Mouse (Mus musculus) adrenal gland, postnatal 4 days (tissue): ENCODE results near the gene Chaf1a. TPM values are rescaled to one million over a fixed set of nuclear protein-coding genes. Genes with fewer than 3 reads are reported as not detected.
"Not testable (repeated sequence)": the region's sequence is repeated elsewhere in the genome, so short reads cannot be mapped to it uniquely, and the experiment has no call there.

ENCODE experiments used
- DNase-seq, 2 experiments: peaks; one replicate each; pipeline ENCODE4 v3.0.0; 2021 to 2022; ENCODE audit warnings: low spot score in 2 of 2, mixed read lengths in 2 of 2
- total RNA-seq, 2 experiments: library from RNA; stranded (reverse); gene quantifications; 2 replicates each; pipeline ENCODE4 v1.2.3; 2021

The Chaf1a gene
- total RNA-seq, 2 experiments from 2014 or later: 15.6 to 16.2 TPM

DNA sequence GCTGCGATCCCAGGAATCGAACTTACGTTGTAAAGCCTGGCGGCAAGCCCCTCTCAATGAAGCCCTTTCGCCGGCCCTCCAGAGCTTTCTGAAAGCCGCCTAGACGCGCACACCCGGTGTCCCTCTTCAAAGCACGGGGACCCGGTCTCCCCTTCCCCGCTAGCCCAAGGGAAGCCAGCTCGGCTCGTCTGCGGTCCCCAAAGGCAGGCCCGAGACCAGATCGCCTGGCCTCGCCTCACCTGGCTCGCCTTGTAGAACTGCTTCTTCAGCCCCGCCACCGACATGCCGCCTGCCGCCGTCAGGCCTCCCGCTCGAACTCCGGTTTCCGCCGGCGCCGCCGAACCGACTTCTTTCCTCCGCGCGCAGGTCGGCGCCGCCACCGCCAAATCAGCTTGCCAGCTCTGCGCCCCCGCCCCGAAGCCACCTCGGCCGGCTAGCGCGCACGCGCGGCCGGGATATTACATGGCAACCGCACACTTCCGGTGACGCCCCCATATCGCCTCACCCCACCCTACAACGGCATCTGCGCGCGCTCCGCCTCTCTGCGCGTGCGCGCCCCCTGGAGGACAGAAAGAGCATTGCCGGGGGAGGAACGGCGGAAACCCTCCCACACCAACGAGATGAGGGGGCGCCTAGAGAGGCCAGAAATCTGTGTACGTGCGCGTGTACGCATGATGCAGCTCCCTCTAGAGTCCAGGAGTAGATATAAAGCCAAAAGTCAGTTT is 3.9 kb upstream of the Chaf1a start, which contains the start of gene Sh3gl1:
Gene Sh3gl1, minus strand, starts transcription at position 460 of the 725 bp plus-strand sequence.
- peak; percentile 99 for DNase-seq

DNA sequence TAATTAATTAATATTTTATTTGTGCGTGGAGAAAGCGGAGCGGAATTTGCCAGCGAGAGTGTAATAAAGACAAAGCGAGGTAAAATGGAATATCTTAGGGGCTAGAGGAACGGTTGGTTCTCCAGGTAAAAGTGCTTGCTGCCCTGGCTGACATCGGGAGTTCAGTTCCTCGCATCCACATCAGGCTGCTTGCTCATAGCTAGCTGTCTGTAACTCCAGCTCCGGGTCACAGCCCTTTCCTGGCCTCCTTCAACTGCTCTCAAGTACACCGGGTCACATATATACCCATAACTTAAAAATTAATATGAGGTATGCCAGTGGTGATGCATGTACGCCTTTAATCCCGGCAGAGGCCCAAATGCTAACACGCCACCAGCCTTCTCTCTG is 3.3 kb upstream of the Chaf1a start:
- DNase-seq: no peak

DNA sequence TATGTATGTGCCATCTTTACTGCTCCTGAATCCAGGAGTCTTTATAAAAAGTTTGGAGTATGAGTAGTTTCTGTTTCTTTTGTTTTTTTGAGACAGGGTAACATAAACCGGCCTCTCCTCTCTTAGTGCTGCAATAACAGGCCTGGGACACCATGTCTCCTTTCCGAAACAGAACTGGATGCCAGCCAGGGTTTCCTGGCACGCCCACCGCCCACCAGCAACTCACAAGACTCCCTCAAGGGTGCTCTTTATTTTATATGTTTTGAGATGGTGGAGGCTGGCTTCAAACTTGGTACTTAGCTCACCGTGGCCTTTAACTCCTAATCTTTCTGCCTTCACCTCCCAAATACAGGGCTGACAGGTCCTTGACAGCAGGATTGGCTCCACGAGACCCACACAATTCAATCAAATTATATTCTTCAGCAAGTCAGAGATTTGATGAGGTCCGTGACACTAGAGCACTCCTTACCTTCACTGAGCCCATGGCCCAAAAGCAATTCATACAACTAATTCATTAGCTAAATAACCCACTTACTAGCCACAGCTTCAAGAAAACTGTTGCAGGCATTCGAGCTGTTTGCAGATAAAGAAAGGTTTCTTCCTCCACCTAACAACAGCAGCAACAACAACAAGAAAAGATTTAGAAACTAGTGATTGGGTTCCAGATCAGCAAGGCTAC is 1.5 kb upstream of the Chaf1a start:
- DNase-seq: no peak

DNA sequence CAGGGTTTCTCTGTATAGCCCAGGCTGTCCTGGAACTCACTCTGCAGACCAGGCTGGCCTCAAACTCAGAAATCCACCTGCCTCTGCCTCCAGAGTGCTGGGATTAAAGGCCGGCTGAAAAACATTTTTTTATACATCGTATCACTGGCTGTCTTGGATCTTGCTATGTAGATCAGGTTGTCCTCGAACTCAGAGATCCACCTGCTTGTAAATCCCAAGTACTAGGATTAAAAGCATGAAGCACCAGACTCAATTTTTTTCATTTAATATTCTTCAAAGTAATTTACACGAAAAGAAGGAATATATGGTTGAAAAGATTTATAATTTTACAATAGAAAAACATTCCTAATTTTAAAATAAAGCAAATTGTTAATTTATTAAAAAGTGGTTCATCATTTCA is 894 bp upstream of the Chaf1a start:
- DNase-seq: no peak

DNA sequence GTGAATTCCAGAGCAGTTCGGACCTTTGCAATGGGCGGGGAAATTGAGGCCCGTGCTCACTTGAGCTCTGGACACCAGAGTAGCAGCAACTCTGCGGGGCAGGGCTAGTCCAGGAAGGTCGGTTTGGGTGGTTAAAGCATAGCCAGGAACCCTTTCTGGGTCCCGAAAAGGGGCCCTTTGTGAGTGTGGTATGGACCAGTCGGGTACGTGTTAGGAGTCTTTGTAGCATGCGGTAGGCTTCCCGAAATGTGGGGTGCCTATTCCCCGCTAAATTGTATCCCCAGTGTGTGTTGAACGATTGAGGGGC is 571 bp downstream of the Chaf1a start:
- no peak for DNase-seq

DNA sequence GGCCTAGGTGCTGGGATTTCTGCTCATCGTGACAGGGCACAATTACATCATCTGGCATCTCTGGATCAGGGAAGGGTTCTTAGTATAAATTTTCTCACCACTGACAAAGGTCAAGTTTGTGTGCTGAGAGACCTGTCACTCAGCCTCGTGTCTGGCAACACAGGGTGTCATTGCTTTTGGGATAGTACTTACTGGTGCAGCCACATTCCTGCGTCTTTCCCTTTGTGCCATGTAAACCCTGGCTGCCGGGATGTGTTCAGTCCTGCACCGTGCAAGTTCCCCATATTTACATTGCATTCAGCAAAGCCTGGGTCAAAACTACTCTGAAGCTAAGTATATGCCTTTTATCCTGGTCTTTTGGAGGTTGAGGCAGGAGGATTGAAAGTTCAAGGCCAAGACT is 11.1 kb downstream of the Chaf1a start:
- DNase-seq: no peak

DNA sequence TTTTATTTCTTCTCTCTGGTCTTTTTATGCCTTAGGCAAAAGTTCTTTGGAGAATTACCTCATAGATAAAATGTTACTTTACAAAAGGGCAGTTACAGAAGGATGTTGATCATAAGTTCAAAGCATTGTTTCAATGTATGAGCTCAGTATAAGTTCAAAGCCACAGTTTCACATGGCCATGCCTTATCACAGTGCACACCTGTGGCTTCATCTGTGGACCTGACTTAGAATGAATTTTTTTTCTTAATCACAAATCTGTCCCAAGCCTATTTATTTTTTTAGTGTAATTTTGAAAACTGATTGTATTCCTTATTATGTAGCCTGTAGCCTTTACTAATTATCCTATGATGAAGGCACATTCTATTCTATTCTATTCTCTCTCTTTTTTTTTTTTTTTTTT is 14.7 kb downstream of the Chaf1a start:
- DNase-seq: no peak

DNA sequence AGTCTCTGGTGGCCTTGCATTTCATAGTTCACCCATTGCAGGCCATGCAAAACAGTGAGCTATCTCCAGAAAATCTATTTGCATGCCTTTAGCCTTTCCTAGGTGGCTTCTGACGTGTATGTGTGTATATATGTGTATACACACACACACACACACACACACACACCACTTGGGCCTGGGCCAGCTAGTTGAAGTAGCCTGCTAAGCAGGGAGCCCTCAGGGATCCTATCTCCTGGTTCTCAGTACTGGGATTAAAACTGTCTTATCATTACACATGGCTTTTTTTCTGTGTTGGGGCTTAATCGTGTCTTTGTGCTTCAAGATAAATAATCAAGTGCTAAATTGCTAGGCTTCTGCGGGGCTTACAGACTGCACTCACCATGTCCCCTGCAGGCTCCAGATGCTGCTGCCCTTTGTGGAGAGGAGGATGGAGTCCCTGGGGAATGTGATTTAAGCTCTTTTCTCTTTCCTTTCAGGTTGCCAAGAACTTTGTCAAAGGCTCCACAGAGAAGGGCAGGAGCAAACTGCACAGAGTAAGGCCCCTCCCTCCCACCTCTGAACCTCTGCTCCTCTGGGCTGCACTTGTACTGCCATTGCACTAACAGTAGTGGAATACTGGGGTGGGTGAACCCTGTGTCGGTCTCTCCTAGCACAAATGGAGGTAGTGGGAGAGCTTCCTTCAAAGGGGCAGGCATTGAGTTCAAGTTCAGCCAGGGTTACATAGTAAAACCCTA is 15.9 kb downstream of the Chaf1a start:
- DNase-seq: no peak

DNA sequence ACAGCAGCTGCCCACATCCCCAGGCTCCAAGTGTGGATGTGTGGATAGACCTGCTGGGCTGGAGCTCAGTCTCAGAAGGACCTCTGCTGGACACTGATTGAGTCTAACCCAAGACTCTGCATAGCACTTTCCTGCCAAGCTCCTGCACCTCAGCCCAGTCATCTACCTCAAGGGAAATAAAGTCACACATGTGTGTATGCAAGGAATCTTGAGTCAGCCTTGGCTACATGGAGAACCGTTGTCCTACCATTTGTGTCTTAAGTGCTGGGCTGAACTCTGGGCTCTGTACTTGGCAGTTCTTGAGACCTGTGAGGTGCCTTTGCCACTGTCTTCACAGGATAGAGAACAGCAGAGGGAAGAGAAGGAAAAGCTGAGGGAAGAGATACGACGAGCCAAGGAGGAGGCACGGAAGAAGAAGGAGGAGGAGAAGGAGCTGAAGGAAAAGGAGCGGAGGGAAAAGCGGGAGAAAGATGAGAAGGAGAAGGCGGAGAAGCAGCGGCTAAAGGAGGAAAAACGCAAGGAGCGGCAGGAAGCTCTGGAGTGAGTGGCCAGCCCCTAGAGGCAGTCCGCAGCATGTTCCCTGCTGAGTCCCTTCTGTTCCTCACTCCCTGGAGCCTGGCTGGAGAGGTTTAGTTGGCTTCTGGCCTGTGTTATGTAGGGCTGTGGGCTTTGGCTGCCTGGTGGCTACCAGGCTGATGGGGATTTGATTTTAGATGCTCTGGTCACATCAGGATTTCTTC is 17.3 kb downstream of the Chaf1a start:
- DNase-seq: no peak

DNA sequence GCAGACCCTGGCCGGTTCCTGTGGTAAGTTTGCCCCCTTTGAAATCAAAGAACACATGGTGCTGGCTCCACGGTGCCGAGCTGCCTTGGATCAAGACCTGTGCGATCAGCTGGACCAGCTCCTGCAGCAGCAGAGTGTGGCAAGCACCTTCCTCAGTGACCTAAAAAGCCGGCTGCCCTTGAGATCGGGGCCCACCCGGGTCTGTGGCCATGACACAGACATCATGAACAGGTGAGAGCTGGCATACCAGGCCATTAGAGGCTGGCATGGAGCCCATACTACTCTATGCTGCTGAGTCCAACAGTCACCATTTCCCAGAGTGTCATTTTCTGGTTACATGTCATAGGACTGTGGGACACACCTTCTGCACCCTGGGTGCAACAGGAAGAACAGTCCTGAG is 21.8 kb downstream of the Chaf1a start:
- DNase-seq: no peak

DNA sequence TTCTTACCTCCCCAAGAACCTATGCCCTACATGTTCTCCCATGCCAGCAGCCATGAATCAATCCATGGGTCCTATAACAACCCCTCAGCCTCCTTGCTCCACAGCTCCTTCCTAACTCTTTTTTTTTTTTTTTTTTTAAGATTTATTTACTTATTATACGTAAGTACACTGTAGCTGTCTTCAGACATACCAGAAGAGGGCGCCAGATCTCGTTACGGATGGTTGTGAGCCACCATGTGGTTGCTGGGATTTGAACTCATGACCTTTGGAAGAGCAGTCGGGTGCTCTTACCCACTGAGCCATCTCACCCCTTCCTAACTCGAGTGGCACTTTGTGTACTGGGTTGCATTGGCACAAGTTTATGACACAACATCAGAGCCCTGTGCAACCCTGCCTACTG is 25.5 kb downstream of the Chaf1a start:
- not testable (repeated sequence) for DNase-seq

DNA sequence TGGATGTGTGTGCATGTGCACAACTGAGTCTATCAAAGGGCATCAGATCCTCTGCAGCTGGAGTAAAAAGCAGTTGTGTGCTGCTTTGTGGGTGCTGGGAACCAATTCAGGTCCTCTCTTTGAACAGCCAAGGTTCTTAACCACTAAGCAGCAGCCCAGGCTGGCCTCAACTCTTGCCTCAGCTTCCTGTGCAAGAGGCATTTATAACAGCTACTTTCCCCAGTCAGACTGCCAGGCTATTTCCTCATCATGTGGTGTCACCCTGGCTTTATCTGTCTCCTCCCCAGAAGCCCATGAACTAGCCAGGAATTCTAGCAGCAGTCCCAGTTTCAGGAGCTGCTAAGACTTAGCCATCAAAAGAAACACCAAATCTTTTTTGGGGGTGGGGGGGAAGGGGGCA is 26.2 kb downstream of the Chaf1a start:
- no peak for DNase-seq

DNA sequence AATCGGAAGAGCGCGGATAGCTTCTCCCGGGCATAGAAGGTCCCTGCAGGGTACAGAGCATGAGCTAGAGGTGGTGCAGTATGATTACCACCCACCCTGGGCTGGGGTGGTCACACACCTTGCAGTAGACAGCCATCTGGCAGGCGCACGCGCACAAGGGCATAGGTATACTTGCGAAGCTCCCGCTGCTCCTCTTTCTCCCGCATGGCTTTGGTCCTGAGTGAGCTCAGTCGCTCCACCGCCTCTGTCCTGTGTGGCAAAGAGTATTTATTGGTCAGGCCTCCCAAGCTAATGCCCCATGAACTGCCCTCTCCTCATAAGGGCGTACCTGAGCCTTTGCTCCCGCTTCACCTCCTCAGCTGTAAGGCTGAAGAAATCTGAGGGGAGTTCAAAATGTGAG is 28.8 kb downstream of the Chaf1a start:
- DNase-seq: no peak

DNA sequence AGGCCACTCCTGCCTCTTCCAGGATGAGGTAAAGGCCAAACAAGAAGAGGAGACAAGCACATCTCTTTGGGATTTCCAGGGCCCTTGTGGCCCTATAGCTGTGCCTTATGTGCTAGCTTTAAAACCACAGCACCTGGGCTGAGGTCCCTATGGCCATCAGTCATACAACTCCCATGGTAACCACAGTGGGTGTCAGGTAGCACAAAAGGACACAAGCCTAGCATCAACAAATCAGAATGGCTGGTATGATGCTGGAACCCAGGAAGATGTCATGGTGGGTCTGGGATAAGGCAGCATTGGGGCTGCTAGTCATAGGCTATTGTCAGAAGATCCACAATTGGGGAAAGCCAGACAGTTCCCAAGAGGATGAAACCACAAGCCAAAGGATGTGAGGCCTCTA is 30.9 kb downstream of the Chaf1a start:
- DNase-seq: no peak

DNA sequence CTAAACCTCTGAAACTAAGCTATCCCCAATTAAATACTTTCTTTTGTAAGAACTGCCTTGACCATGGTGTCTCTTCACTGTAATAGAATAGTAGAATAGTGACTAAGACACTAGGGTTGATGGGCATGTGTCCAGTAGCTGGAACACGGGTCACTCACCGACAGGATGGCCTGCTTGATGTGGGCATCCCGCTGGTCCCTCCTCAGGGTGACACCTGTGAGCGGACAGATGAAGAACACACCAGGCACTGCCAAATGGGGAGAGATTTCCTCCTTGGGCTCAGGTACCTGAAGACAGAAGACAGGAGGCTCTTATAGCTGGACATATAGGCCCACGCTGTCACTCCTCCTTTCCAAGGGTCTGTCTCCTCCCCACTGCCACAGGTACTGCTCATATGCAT is 32.0 kb downstream of the Chaf1a start:
- no peak for DNase-seq

DNA sequence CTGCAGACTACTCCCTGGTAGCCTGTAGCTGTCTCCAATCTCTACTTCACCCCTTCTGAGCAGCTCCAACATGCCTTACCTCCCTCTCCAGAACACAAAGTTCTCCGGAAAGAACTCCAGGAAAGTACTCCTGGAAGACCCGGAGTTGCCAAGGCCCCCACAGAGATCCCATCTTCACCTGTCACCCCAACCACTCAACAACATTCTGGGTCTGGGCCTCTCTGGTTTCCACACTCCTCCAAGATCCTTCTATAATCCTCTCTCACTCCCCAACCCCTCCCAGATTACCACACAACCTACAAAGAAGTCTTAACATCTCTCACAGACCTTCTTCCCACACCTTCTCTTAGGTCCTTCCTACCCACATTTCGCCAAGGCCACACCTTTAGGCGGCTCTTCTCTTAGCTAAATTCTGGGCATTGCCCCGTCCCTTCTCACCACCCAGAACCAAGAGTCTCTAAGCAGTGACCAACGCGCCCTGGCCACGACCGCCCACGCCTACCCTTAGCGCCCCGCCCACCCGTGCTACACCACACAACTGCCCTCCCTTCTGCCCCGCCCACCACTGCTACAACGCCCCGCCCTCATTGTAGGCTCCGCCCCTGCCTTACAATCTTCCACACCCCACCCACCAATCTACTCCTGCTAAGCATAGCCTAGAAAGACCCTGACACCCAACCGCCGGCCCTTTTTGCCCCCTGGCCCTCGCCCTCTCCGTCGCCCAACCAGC is 34.0 kb downstream of the Chaf1a start:
- DNase-seq: peak; percentile 66 to 84

DNA sequence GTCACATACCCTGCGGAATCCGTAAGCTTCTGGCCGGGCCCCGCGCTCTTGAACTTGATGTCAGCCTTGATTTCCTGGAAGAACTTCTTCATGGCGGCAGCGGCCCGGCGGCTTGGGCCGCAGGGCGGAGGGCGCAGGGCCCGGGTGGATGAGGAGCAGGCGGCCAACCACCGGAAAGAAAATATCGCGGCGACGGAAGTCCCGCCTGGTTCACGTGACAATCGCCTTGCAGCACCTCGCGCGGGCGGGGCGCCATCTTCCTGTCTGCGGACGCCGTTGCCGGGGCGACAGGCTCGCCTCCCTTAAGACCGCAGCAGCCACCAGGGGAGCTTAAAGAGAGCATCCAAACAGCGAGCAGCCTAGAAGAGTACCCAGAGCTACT is 34.6 kb downstream of the Chaf1a start, which contains the start of gene Ubxn6:
Gene Ubxn6, minus strand, starts transcription at position 202 of the 382 bp plus-strand sequence.
- peak; percentile 93 to 96 for DNase-seq

DNA sequence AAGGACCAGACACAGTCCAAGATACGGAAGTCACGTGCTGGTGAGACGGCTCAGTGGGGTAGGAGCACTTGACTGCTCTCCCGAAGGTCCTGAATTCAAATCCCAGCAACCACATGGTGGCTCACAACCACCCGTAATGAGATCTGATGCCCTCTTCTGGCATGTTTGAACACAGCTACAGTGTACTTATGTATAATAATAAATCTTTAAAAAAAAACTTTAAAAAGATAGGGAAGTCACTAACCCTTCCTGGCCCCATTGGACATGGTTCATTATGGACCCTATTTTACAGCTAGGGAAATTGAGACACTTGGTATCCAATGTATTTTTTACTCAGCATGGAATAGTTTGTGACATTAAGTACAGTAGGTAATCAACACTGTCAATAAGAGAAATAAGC is 37.3 kb downstream of the Chaf1a start:
- DNase-seq: no peak

DNA sequence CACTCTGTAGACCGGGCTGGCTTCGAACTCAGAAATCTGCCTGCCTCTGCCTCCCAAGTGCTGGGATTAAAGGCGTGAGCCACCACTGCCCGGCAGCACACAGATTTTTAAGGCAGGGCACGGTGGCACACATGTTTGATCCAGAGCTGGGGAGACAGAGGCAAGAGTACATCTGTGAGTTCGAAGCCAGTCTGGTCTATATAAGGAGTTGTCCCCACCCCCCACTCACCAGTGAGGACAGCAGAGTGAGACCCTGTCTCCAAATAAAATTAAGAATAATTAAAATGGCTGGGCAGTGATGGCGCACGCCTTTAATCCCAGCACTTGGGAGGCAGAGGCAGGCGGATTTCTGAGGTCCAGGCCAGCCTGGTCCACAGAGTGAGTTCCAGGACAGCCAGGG is 38.1 kb downstream of the Chaf1a start:
- not testable (repeated sequence) for DNase-seq

DNA sequence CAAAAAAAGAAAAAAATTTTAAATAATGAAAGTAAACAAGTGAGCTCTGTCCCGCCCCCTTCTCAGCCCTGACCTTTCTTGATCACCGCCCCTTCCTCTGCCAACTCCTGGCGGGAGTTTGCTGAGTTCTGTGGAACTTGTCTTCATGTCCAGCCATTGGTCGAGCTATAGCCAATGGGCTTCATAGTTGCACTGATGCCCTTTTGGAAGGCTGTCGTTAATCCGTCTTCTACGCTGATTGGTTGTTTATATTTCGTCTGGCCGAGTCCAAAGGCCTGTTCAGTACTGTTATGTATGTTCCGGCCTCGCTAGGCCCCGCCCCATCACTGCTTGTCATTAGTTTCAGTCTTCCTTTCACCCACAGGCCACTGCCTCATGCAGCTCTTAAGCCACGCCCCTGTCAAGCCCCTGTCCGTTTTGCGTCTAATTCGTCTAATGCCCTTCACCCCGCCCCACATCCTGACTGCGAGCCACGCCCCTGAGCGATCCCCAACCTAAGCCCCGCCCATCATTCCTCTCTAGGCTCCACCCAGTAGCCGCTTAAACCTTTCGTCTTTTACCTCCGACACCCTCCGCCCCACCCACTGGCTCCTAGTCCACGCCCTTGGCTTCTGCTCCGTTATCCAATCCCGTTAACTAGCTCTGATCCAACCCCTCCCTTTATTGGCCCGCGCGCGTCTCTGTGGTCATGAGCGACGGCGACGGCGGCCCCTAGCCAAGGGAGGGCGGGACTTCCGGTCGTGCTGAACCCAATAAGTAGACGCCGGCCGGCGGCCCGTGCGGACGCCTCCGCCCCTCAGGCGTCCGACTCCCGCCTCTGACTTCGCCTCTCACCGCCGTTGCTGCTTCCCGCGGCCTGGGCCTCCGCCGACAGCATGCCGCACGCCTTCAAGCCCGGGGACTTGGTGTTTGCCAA is 38.9 kb downstream of the Chaf1a start, which contains the start of gene Hdgfl2:
Gene Hdgfl2, plus strand, starts transcription at position 755 of the 916 bp plus-strand sequence.
- peak; percentile 96 to 98 for DNase-seq
